Mouse (Mus musculus) ES-Bruce4 (cell line): ENCODE measurements around the gene Rpl18.
A peak's percentile ranks its signal among the peaks of the same experiment; 100 is the strongest.

Experiments used
- CTCF ChIP-seq: IDR thresholded peaks from one replicate; pipeline ENCODE4 v1.8.1; 2011; ENCODE audit warnings: low read depth, low read length
- EP300 ChIP-seq: IDR thresholded peaks from 2 replicates; pipeline ENCODE4 v1.6.1; 2011; ENCODE audit warnings: low read depth, low read length; ENCODE audit not compliant: insufficient read depth

DNA sequence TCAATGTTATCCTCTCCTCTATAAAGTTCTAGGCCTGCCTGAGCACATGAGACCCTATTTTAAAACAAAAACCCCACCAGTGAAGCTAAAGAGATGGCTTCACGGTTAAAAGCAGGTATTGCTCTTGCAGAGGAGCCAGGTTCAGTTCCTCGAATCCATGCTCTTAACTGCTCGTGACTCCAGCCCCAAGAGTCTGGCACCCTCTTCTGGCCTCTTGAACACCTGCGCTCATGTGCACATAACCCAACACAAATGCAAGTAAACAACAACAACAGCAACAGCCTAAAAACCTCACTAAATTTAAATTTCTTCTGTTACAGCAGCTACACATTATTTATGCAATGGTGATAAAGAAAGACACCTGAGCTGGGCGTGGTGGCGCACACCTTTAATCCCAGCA is 52.2 kb downstream of the Rpl18 start:
- TF ChIP-seq CTCF (peak; percentile 40), EP300 (no peak)
